Mouse (Mus musculus): Measurements from ENCODE around the gene Jmjd7.
A peak's percentile ranks its signal among the peaks of the same experiment; 100 is the strongest.

The Jmjd7 gene

GRCm38 (mm10) chr2:120060651-120061050 lies 33.4 kb downstream of the Jmjd7 start:
- no peak for DNase-seq (ENCODE audit: low spot score)

GRCm38 (mm10) chr2:120062248-120062647 lies 35.0 kb downstream of the Jmjd7 start:
- DNase-seq (ENCODE audit: low spot score) = no peak

DNA sequence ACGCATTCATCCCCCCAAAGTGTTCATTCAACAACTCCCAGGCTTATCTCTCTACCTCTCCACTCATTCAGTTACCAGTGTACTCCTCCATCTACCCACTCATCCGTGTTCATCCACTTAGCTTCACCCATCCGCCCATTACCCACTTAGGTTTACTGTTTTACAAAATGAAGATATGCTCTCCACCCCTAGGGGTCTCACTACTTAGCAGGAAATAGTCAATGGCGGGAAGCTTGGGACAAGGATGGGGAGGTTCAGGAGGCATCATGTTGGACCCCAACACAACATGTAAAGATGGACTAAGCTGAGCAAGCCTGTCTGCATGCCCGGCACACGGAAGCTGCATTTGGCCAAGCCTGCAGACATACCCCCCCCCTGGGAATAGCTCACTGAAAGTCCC lies 37.4 kb downstream of the Jmjd7 start:
- DNase-seq (ENCODE audit: low spot score) = no peak

DNA sequence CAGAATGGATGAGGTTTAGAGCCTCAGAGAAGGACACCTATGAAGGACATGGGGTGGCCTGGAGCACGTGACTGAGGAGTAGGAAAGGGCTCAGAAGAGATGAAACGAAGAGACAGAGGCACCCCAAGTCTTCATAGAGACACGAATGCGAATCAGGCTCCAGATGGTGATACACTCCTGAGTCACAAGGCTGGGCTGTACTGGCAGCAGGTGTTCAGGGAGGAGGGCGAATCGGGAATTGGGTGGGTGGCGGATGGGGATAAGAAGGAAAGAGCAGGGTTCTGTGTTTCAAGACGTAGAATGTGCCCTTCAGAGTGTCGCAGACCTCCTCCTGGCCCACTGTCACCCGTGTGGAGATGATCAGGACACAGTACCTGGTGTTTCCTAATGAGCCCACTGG lies 38.0 kb downstream of the Jmjd7 start:
- no peak for DNase-seq (ENCODE audit: low spot score)

GRCm38 (mm10) chr2:120066224-120066623 lies 38.9 kb downstream of the Jmjd7 start:
- no peak for DNase-seq (ENCODE audit: low spot score)

DNA sequence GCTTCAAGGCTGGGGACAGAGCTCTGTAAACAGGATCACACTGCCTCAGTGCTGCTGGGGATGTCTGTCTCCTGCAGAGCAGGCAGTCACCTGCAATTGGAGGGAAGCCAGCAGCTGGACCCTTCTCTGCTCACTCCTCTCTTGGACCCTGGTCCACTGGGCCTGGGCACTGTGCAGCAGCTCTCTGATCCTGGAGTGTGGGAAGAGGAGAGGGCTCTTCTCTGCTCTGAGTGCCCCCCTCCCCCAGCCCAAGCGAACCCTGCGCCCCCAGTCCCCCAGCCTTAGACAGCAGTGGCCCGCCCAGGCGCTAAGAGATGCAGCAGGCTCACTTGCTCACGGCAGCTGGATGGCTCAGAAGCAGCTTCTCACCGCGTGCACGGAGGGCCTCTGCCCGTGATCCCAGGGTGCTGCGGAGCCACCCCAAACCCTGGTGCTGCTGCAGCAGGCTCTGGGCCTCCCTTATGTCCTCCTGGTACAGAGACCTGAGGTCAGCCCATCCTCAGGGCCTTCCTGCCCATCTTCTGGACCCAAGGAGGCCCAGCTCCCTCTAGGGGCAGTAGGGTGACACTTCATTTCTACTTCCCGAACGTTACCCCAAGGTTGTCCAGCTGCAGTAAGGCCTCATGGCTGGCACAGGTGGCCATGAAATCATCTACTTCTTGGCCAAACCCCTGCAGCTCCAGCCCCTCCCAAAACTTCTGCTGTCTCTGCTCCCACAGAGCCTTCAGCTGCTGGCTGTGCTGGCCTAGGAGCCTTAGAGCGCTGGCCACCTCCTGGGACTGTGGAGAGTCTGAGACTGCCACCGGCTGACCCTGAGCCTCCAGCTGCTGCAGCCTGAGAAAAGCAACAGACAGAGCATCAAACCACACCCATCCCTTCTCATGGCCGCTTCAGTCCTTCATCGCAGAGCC lies 41.5 kb downstream of the Jmjd7 start:
- peak; percentile 46 for DNase-seq (ENCODE audit: low spot score)

DNA sequence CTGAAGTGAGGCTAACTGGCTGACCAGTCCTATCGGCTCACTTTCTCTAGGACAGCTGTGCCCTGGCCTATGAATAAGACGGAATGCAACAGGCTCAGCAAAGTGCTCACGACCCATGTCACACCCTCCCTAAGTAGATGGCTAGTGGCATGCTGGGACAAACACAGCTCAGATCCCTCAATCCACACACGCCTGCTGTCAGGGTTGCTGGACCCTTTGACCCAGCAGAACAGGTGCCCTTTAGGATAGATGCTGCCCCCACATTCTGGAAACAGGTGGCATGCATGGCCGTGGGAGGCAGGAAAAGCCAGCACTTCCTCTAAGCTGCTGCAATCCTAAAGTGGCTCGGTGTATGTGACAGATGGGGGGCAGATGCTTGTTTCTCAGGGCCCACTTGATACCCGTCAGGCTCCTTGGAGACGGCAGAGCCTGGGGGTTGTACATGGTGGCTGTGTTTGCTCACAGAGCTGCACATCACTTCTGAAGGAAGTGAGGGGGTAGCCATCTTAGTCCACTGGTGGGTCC lies 42.2 kb downstream of the Jmjd7 start:
- no peak for DNase-seq (ENCODE audit: low spot score)

DNA sequence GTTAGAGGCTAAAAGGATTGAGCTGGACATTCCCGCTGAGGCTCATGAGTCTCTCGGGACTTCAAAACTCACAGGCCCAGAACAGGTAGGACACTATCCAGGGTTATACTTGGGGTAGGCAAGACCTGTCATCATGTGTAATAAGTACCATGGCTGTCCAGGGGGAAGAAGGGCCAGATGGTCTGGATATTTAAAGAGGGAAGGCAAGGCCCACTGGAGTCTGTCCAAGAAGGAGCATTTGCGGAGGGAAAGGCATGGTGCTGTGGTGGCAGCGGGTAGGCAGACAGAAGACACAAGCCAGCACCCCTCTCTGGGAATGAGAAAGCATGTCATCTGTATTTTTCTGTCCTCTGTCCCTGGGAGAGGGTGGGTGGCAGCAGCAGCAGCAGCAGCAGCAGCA lies 46.8 kb downstream of the Jmjd7 start:
- peak; percentile 17 for DNase-seq (ENCODE audit: low spot score)

- DNase-seq (ENCODE audit: low spot score) = no peak
Observed at GRCm38 (mm10) chr2:120076076-120076705, 48.9 kb downstream of the Jmjd7 start.
